ENCODE assay signal across 20 mouse cellular contexts in genomic region chr7:69167456-69167855, GRCm38 (mm10).
A peak's percentile ranks its signal among the peaks of the same experiment; 100 is the strongest.
DNase-seq lines count a peak whose midpoint lies in the region; ATAC-seq and TF ChIP-seq lines count a peak whose summit lies in the region.
"Had no signal": no experiment of that assay in that cellular context is flagged by ENCODE, and none has a peak within 500 bp of the region (broad histone marks: within the 10 kb centered on the region; RNA-seq: fewer than 3 reads in every experiment).

No protein-coding gene starts in this region.

- no peaks in the 10 kb centered on the region for H3K4me1 ChIP-seq in liver, adult 2 months (ENCODE audit: control insufficient read depth, insufficient read depth, low read length)
- H3K4me1 ChIP-seq in liver, embryonic 11.5 days (replicated peaks; ENCODE audit: control insufficient read depth, insufficient read depth, low read length): no peaks in the 10 kb centered on the region
- H3K4me1 ChIP-seq: embryonic facial prominence, embryonic 13.5 days; forebrain, embryonic 13.5 days; heart, embryonic 10.5 days; limb, embryonic 13.5 days; midbrain, embryonic 13.5 days had no signal

- peak; percentile 17 for DNase-seq in liver, adult 2 months (ENCODE audit: extremely low read depth, low read depth, low spot score)
- no peak for DNase-seq in liver, embryonic 11.5 days (ENCODE audit: low spot score)
- peak; percentile 1 for DNase-seq in 416B (ENCODE audit: low read depth)
- DNase-seq in embryo, embryonic 10.5 days (ENCODE audit: low spot score): peak; percentile 66
- DNase-seq in lung, postnatal 36 days: peak; percentile 10
- no peak for DNase-seq in left cerebral cortex, adult 11 months (ENCODE audit: low spot score)
- no peak for DNase-seq in urinary bladder, postnatal 36 days (ENCODE audit: low spot score in 2 of 2)
- DNase-seq: adrenal gland, postnatal 25 days; cerebellum, adult 8-10 months; cerebellum, postnatal 36 days; kidney, postnatal 4 days; right cerebral cortex, postnatal 14 days had no signal

- no peak overlapping the region for H3K9ac ChIP-seq in liver, adult 2 months (ENCODE audit: low read depth, low read length)
- H3K9ac ChIP-seq in liver, embryonic 11.5 days (ENCODE audit: low read depth, low read length): no peak overlapping the region
- H3K9ac ChIP-seq: embryonic facial prominence, embryonic 13.5 days; forebrain, embryonic 13.5 days; limb, embryonic 13.5 days; liver, embryonic 14.5 days; midbrain, embryonic 13.5 days had no signal

- ATAC-seq in liver, embryonic 11.5 days (replicated peaks; ENCODE audit: low FRiP score): no peak
- ATAC-seq: forebrain, embryonic 13.5 days; hindbrain, postnatal 0 days; intestine, postnatal 0 days; midbrain, embryonic 13.5 days had no signal

- TF ChIP-seq POLR2A in liver, adult 2 months (IDR thresholded peaks at IDR 0.05; ENCODE audit: extremely low read depth, insufficient read depth, low read length): no peak

- TF ChIP-seq CTCF in liver, adult 2 months (IDR thresholded peaks at IDR 0.05; ENCODE audit: low read depth, low read length): no peak

- 28% methylated on average over 2 of the region's 2 CpGs for WGBS in liver, adult 2 months
- 33% methylated on average over 2 of the region's 2 CpGs for WGBS in liver, embryonic 11.5 days

- no peak overlapping the region for H3K27ac ChIP-seq in liver, adult 2 months (replicated peaks; ENCODE audit: insufficient read depth, low read depth, low read length)
- H3K27ac ChIP-seq in liver, embryonic 11.5 days (ENCODE audit: low read depth, low read length): no peak overlapping the region
- H3K27ac ChIP-seq: embryonic facial prominence, embryonic 13.5 days; forebrain, embryonic 13.5 days; heart, embryonic 10.5 days; hindbrain, postnatal 0 days; limb, embryonic 13.5 days; liver, embryonic 14.5 days; midbrain, embryonic 13.5 days had no signal

- no peaks in the 10 kb centered on the region for H3K9me3 ChIP-seq in liver, embryonic 11.5 days (ENCODE audit: control insufficient read depth, low read length)
- H3K9me3 ChIP-seq: embryonic facial prominence, embryonic 13.5 days; forebrain, embryonic 13.5 days; heart, embryonic 10.5 days; limb, embryonic 13.5 days; midbrain, embryonic 13.5 days had no signal

- no peak overlapping the region for H3K4me2 ChIP-seq in liver, embryonic 11.5 days
- H3K4me2 ChIP-seq: embryonic facial prominence, embryonic 13.5 days; forebrain, embryonic 13.5 days; limb, embryonic 13.5 days; midbrain, embryonic 13.5 days had no signal

- no peaks in the 10 kb centered on the region for H3K27me3 ChIP-seq in liver, adult 2 months (ENCODE audit: control insufficient read depth, insufficient read depth, low read length)
- H3K27me3 ChIP-seq in liver, embryonic 11.5 days (replicated peaks; ENCODE audit: control insufficient read depth, insufficient read depth, low read length): no peaks in the 10 kb centered on the region
- H3K27me3 ChIP-seq: embryonic facial prominence, embryonic 13.5 days; forebrain, embryonic 13.5 days; limb, embryonic 13.5 days; midbrain, embryonic 13.5 days had no signal

- H3K4me3 ChIP-seq in liver, adult 2 months (ENCODE audit: insufficient read depth, low read depth, low read length): no peak overlapping the region
- no peak overlapping the region for H3K4me3 ChIP-seq in liver, embryonic 11.5 days (ENCODE audit: low read depth, low read length)
- H3K4me3 ChIP-seq: embryonic facial prominence, embryonic 13.5 days; forebrain, embryonic 13.5 days; heart, embryonic 10.5 days; limb, embryonic 13.5 days; midbrain, embryonic 13.5 days had no signal

- H3K36me3 ChIP-seq in liver, adult 2 months (ENCODE audit: control insufficient read depth, insufficient read depth, low read length): no peaks in the 10 kb centered on the region
- H3K36me3 ChIP-seq in liver, embryonic 11.5 days (ENCODE audit: control insufficient read depth, insufficient read depth, low read length): no peaks in the 10 kb centered on the region
- H3K36me3 ChIP-seq: embryonic facial prominence, embryonic 13.5 days; heart, embryonic 10.5 days; limb, embryonic 13.5 days; midbrain, embryonic 13.5 days had no signal

- H3K79me2 ChIP-seq in liver, adult 2 months (ENCODE audit: control insufficient read depth, insufficient read depth, low read length): no peaks in the 10 kb centered on the region

Comparison
In these comparisons a context has a peak if more than half of its experiments do, and no peak if none do; other contexts are left out.
1. DNase-seq: peak in liver, adult 2 months (single experiment), 416B (single experiment), embryo, embryonic 10.5 days (single experiment) and lung, postnatal 36 days (single experiment); none in liver, embryonic 11.5 days (single experiment), left cerebral cortex, adult 11 months (single experiment) and urinary bladder, postnatal 36 days (0 of 2).